Mouse (Mus musculus): ENCODE results near the gene Rnf157.

Rnf157 gene

DNA sequence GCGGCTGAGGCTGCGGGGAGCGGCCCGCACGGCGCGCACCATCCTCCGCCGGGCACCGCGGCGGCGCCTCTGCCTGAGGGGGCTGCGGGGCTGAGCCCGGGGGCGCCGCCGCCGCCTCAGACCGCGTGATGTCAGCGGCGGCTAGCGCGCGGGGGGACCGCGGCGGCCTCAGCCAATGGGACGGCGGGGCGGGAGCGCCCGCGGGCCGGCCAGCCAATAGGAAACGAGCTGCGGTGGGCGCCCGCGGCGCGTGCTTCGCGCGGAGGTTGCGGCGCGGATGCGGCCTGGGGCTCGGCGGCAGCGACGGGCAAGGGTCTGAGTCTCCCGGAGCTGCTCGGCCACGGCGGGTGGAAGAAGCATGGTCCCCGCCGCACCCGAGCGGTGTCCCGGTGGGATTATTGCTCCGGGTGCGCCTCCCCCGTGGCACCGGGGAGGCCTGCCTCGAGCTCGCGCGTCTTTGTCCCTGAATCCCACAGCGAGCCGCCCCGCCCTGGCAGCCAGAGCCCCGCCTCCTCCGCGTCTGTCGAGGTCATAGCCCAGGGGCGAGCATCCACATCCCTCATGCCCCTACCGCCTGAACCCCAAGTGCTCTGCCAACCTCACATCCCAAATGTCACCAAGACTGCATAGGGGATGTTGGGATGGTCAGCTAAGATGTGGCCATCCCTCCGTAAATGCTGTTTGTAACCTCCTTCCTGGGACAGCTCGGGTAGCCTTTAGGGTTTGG lies at the start of gene Rnf157:
Gene Rnf157, minus strand, starts transcription at position 129 of the 727 bp plus-strand sequence.
- CTCF ChIA-PET, result interaction anchor here in 2 of 4 experiments (0.6 to 1.0 kb wide), 4 partner anchors 14 to 121 kb away, joined by 3 to 5 read pairs (median 3); no protein-coding TSS in a partner anchor
- POLR2A ChIA-PET, result interaction anchor here in 3 of 4 experiments (0.6 to 2.0 kb wide), 24 partner anchors 9 to 440 kb away, joined by 3 to 24 read pairs (median 4); partner anchors contain the start of genes Exoc7 (in 1 of the 3), Srsf2 (in 1 of the 3), Ubald2 (in 1 of the 3) and Unk (in 1 of the 3)

DNA sequence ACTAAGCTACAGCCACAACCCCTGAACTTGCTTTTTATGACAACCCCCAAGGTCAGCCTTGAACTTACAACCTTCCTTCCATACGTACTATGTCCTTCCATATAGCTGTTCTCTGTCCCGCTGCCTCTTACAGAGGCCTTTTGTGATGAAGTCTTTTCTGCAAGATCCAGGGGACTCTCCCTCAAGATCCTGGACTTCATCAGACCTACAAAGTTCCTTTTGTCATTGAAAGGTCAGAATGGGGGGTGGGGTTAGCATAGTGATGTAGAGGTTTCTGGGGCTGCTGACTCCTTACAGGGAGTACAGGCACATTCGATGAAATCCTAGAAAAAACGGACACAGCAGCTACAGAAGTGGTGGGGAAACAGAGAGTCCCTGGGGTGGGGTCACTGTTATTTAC lies 47.0 kb upstream of the Rnf157 start:
- ChIA-PET CTCF (interaction anchor here in 2 of 4 experiments (0.6 to 1.5 kb wide), 5 partner anchors 14 to 141 kb away, joined by 3 to 5 read pairs (median 4); partner anchors contain the start of gene Prpsap1 (in 1 of the 2)), POLR2A (interaction anchor here in 3 of 4 experiments (0.6 to 1.3 kb wide), 7 partner anchors 12 to 629 kb away, joined by 3 to 5 read pairs (median 3); partner anchors contain the start of gene Foxj1 (in 1 of the 3))

DNA sequence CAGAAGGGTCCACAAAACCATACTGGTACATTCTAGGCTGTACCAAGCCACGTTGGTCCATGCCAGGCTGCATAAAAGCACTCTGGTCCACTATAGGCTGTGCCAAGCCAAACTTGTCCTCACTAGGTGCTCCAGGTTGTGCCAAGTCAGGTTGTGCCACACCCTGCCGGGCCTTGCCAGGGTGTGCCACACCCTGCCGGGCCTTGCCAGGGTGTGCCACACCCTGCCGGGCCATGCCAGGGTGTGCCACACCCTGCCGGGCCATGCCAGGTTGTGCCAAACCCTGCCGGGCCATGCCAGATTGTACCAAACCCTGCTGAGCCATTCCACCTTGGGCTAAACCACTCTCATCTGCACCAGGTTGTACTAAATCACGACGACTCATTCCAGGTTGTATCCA lies 43.4 kb upstream of the Rnf157 start:
- POLR2A ChIA-PET, result no interaction called here

DNA sequence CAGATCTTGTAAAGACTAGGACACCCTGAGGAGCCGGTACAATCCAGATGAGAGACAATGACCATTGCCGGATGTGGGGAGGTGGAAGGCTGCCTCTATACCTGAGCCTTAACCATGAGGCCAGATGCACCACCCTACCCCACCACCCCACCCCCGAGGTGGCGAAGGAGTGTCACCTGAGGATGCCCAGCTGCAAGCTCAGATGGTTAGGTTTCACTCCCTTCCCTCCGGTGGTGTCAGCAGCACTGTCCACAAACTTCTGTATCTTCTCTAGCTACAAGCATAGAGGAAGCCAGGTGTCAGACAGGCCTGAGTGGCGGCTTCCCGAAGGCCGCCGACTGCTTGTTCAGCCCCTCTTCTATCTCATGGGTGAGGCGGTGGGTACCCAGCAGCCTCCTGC lies 41.1 kb upstream of the Rnf157 start:
- CTCF ChIA-PET, result interaction anchor here in 2 of 4 experiments (0.5 to 2.5 kb wide), 6 partner anchors 9 to 384 kb away, joined by 3 to 10 read pairs (median 4); partner anchors contain the start of gene Prpsap1 (in 1 of the 2)
- POLR2A ChIA-PET, result interaction anchor here in 3 of 4 experiments (0.7 to 2.9 kb wide), 5 partner anchors 16 to 135 kb away, joined by 3 to 7 read pairs (median 3); no protein-coding TSS in a partner anchor

More for the DNA sequence above, 43.4 kb upstream of the Rnf157 start:
- CTCF ChIA-PET, result interaction anchor here in 1 of 4 experiments (1.2 kb wide), 1 partner anchor 10 kb away, joined by 3 read pairs; no protein-coding TSS in a partner anchor

DNA sequence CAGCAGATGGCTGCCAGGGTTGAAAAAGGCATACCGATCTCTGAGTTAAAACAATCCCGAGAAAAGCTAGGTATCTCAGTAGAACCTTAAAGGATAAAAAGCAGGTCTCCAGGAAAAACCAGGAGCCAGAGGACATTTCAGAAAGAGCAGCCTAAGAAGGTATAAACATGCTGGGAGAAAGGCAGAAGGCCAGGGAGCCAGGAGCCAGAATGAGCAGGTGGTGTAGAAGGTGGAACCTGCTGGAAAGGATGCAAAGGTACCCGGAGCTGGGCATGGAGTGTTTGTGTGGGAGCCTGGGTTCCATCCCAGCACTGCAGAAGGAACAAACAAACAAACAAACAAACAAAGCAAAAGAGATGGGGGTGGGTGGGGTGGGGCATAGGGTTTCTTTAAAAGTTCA lies 36.5 kb upstream of the Rnf157 start:
- POLR2A ChIA-PET, result interaction anchor here in 1 of 4 experiments (0.6 kb wide), 1 partner anchor 635 kb away, joined by 3 read pairs; no protein-coding TSS in a partner anchor
- CTCF ChIA-PET, result interaction anchor here in 1 of 4 experiments (0.8 to 1.3 kb wide), 3 partner anchors 14 to 130 kb away, joined by 3 to 7 read pairs (median 6); no protein-coding TSS in a partner anchor

DNA sequence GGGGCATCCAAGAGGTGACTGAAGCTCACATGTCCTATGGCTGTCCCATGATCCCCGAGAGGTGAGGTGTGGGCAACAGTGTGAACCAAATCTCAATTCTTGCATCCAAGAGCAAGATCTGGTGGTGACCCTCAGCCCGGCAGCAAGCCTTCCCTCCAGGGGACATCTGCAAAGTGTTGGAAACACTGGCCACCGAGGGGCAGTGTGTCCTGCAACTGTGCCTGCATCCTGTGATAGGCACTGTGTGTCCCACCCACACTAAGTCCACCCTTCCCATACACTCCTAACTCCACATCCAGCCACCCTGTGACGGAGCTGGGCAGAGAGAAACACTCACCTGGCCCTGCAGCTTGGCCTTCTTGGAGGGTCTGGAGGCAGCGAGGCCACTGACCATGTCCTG lies 35.0 kb upstream of the Rnf157 start:
- POLR2A ChIA-PET, result interaction anchor here in 2 of 4 experiments (0.8 to 3.5 kb wide), 8 partner anchors 11 to 129 kb away, joined by 3 to 30 read pairs (median 3); partner anchors contain the start of gene Ubald2 (in 1 of the 2)
- CTCF ChIA-PET, result interaction anchor here in 3 of 4 experiments (0.6 to 6.0 kb wide), 10 partner anchors 11 to 181 kb away, joined by 3 to 65 read pairs (median 4); no protein-coding TSS in a partner anchor

DNA sequence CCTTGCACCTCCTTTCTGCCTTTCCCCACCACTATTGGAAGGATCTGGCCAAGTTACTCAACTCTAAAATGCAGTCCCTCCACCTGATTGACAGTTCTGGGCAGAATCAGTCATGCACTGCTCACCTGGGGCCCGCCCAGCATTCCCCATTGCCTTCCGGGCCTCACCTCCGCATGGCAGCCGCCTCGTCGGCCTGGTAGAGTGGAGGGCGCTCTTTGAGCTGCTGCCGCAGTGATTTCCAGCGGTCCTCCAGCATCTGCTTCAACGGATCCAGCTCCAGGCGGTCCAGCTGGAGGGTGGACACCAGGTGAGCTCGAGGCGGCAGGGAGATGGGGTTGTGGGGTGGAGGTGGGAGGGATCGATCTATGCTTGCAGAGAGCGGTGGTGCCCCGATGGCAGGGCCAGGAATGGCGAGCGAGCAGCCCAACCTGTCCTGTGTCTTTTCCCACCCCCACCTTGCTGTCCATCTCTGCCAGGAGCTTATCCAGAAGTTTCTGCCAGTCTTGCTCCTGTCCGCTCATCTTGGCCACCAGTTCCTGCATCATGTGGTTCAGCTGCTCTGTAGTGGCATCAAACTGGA lies 33.6 kb upstream of the Rnf157 start:
- CTCF ChIA-PET, result interaction anchor here (0.6 to 6.0 kb wide), 60 partner anchors 9 to 1355 kb away, joined by 3 to 65 read pairs (median 4); partner anchors contain the start of genes Foxj1 (in 1 of the 4), Mrpl38 (in 1 of the 4), Prpsap1 (in 1 of the 4) and Rab37 (in 1 of the 4)
- POLR2A ChIA-PET, result interaction anchor here (0.6 to 3.5 kb wide), 31 partner anchors 9 to 1014 kb away, joined by 3 to 30 read pairs (median 4); partner anchors contain the start of gene Exoc7 (in 1 of the 4)

DNA sequence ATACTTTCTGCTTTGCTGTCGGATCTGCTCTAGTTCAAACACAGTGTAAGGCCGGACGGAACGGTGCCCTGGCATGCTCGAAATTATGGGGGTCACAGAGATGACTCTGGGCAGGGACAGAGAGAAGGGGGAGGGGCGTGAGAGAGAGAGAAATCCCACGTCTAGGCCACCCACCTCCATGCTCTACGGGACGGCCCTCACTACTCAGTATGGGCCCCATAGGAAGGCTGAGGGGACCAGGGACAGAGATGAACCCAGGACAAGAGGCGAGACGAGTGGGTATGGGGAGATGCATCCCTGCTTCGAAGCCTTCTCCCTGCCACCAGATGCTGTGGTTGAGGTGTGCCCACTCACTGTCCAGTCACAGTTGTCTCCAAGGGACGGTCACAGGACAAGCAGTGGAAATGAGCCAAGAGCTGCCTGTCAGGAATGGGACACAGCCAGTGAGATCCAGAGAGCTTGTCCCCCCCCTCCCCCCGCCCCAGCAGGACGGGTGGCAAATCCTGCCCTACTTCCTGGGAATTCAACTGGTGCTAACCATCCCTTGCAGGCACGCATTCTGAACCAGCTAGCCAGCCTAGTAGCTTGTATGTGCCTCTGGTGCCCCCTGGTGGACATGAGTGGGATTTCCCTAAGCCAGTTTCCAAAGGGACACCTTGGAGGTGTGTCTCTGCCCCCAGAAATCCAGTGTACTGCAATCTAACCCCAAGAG lies 32.9 kb upstream of the Rnf157 start:
- ChIA-PET POLR2A (interaction anchor here (0.5 to 3.5 kb wide), 27 partner anchors 9 to 421 kb away, joined by 3 to 30 read pairs (median 4); partner anchors contain the start of gene Exoc7 (in 1 of the 4)), CTCF (interaction anchor here (0.5 to 6.0 kb wide), 68 partner anchors 9 to 1354 kb away, joined by 3 to 65 read pairs (median 4); partner anchors contain the start of genes Foxj1 (in 1 of the 4), Mrpl38 (in 1 of the 4), Prpsap1 (in 1 of the 4) and Rab37 (in 1 of the 4))

DNA sequence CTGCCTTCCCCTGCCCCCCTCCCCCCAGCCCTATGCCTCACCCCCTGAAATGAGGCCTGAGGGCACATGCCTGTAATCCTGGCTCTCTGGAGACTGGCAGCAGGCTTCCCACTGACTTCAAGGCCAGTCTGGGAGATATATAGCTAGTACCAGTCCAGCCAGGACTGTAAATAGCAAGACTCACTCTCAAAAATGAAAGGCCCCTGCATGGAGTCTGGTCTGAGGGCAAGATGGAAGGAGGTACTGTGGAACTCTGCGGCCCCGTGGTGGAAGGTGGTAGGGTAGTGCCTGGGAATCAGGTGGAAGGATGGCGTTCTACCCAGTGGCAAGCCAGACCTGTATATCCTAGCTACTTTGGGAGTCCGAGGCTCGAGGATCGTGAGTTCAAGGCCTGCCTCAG lies 31.1 kb upstream of the Rnf157 start:
- CTCF ChIA-PET, result interaction anchor here (0.6 to 6.0 kb wide), 6 partner anchors 58 to 302 kb away, joined by 3 to 65 read pairs (median 8); no protein-coding TSS in a partner anchor
- POLR2A ChIA-PET, result interaction anchor here in 3 of 4 experiments (0.5 to 1.2 kb wide), 11 partner anchors 10 to 169 kb away, joined by 3 to 9 read pairs (median 3); partner anchors contain the start of gene Ubald2 (in 1 of the 3)

DNA sequence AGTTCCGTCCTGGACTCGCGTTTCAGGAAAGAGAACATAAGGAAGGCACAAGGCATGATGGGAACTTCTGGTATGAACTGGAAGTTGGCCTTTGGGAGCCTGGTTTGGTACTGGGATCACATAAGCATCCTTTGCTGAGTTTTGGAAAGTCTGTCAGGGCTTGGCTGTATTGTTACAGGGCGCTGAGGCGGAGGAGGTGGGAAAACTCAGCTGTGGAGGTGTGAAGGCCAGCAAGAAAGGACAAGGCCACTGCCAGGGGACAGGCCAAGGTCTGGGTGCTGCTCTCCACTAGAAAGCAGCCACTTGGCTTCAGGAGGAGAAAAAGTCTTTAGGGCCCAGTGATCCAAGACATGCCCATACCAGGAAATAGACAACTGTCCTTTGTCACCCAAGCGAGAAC lies 30.5 kb upstream of the Rnf157 start:
- ChIA-PET POLR2A (interaction anchor here in 2 of 4 experiments (0.5 to 1.5 kb wide), 3 partner anchors 10 to 143 kb away, joined by 3 read pairs; partner anchors contain the start of gene Ubald2 (in 1 of the 2)), CTCF (interaction anchor here in 1 of 4 experiments (0.9 to 6.0 kb wide), 2 partner anchors 125 to 160 kb away, joined by 3 to 65 read pairs; no protein-coding TSS in a partner anchor)

DNA sequence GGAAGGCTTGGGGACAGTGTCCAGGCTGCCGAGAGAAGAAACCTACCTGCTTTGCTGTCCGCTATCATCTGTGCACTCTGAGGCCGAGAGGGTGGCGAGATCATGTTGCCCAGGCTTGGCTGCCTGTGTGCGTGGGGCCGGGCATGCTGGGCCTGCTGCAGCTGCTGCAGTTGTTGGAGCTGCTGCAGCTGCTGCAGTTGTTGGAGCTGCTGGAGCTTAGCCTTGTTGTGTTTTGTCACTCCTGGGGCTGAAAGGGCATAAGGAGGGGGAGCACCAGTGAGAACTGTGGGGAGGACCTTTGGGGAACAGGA lies 30.0 kb upstream of the Rnf157 start:
- POLR2A ChIA-PET, result interaction anchor here in 3 of 4 experiments (0.5 to 4.5 kb wide), 10 partner anchors 9 to 142 kb away, joined by 3 to 31 read pairs (median 3); partner anchors contain the start of gene Ubald2 (in 1 of the 3)
- CTCF ChIA-PET, result interaction anchor here (0.6 to 6.0 kb wide), 9 partner anchors 9 to 124 kb away, joined by 3 to 65 read pairs (median 4); partner anchors contain the start of gene Prpsap1 (in 1 of the 4)

DNA sequence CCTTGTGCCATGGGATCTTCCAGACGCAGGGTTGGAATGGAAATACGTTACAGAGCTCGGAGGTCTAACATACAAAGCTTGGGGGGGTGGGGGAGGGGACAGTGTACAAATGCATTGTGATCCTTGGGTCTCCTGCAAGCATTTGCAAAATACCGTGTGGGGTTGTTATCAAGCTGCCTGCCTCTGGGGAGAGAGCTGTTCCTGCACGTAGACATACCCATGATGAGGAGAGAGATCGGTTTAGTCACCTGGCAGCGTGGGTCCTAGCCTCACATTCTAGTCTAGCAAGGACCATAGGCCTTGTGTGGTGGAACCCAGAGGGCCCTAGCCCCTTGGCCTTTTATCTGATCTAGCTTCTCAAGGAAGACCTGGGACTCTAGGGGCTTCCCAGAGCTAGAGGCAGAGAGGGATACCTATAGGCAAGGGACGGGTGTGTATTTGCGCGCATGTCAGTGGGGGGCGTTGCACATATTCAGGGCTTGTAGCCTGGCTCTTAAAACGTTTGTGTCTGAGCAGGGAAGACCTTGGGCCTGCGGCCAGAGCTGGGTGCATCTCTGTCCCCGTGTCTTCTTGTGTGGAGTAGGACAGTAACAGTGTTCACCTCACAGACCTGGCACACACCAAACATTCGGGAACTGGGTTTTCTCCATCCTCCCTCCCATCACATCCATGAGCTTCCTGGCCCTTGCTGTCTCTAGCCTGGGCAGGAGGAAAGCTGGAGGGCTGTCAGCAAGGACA lies 29.5 kb upstream of the Rnf157 start:
- ChIA-PET POLR2A (interaction anchor here in 3 of 4 experiments (0.5 to 4.5 kb wide), 13 partner anchors 9 to 142 kb away, joined by 3 to 31 read pairs (median 3); partner anchors contain the start of gene Ubald2 (in 1 of the 3)), CTCF (interaction anchor here (0.6 to 6.0 kb wide), 13 partner anchors 9 to 223 kb away, joined by 3 to 65 read pairs (median 3); partner anchors contain the start of gene Prpsap1 (in 1 of the 4))

DNA sequence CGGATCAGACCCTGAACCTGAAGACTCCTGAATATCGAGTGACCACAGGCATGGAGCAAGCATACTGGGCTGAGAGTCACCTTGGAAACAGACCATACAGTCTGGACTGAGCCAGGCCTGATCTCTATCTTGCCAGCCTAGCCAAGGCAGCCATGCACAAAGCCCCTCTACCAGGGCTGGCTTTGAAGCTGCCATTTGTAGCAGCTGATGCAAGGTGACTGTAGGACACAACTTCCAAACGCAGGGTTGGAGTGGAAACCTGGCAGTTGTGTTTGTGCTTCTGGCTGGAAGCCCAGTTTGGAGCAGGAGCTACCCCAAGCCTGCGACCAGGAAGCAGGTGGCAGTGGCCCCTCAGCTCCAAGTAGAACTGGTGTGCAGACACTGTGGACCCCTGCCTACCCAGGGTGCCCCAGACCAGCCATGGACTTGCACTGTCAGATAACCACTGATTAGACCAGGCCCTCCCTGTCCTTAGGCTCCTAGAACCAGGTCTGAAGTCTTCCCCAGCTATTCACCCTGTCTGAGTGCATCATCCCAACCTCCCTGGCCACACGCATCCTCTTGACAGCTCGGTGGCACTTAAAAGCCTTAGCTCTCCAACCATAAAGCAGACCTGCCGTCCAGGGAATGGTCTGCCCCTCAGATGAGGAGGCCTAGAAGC lies 27.7 kb upstream of the Rnf157 start:
- ChIA-PET CTCF (interaction anchor here in 3 of 4 experiments (1.1 to 2.8 kb wide), 4 partner anchors 24 to 188 kb away, joined by 3 to 8 read pairs (median 4); no protein-coding TSS in a partner anchor), POLR2A (interaction anchor here in 3 of 4 experiments (0.5 to 4.5 kb wide), 8 partner anchors 9 to 302 kb away, joined by 3 to 31 read pairs (median 6); partner anchors contain the start of gene Mrpl38 (in 1 of the 3))

DNA sequence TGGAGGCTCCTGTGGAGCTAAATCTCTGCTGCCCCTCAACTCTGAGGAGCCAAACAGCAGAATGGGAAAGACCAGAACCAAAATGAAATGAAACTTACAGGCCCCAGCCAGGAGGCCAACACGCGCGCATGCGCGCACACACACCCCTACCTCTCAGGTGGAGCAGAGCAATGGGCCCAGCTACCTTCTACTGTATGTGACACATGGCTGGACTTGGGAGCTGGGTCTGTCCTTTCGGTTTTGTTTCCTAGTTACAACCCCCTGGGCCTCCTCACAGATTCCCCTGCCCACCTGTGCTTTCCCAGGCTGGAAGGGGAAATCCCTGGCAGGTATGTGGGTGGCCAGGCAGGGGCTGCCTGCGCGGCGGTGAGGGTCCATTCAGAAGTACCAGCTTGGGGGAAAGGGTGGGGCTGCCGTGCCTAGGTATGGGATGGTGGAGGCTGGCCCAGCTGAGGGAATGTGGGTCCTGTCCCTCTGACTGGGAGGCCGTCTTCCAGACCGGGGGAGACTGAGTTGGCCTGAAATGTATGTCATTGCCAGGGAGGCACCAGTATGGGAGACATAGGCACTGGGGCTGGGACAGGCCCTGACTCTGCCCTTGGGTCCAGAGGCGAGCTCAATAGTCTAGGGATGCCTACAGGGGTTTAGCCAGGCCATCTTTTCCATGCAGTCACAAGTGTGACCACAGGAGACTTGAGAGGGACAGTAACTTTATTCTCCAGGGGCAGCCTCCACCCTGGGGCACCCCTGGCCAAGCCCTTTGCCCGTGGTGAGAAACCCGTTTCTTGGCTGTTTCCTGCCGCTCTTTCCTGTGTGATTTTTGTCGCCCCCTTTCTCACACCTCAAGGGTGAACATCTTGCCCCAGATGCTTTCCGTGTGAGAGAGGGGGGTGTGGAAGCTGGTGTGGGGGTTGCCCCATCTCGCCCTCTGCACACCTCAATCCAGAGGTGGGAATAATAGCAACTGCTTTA lies 26.7 kb upstream of the Rnf157 start:
- CTCF ChIA-PET, result interaction anchor here in 3 of 4 experiments (0.5 to 1.6 kb wide), 6 partner anchors 28 to 1891 kb away, joined by 3 to 6 read pairs (median 4); no protein-coding TSS in a partner anchor
- POLR2A ChIA-PET, result interaction anchor here in 3 of 4 experiments (0.6 to 4.5 kb wide), 23 partner anchors 8 to 224 kb away, joined by 3 to 31 read pairs (median 3); partner anchors contain the start of gene Exoc7 (in 1 of the 3)

Measured in embryonic stem cell, embryonic (primary cell).